Mouse (Mus musculus) lung, adult 2 months (tissue): ENCODE data around the gene Nmral1.

Experiments
- CTCF ChIP-seq: fragments of 200-500 bp; IDR thresholded peaks from 2 replicates; pipeline ENCODE4 v1.5.1; 2011; ENCODE audit warnings: mild to moderate bottlenecking, low read length, control low read depth; ENCODE audit not compliant: insufficient read depth
- POLR2A ChIP-seq: fragments of 200-500 bp; IDR thresholded peaks from 2 replicates; pipeline ENCODE4 v1.6.1; 2011; ENCODE audit warnings: low read depth, mild to moderate bottlenecking, control low read depth, low read length, borderline replicate concordance; ENCODE audit errors: extremely low read depth

DNA sequence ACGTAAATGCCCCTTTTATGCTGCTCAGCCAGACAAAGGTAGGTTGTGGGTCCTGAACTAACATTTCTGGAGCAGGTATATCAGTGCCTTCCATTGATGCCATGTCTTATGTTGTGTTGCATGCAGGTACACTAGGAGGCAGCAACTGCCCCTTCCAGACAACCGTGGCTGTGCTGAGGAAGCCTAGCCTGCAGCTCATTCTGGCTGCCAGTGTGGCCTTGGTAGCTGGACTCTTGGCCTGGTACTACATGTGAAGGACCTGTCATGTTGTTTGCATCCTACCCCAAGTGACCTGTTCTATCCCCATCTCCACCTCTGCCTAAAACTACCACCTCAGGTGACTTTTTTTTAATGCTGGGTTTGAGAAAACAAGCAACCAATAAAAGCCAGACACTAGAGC lies 46.7 kb upstream of the Nmral1 start:
- TF ChIP-seq CTCF (no peak), POLR2A (no peak)
